Mouse (Mus musculus) kidney, adult 2 months (tissue): ENCODE results near the gene Stxbp1.

Experiments
- CTCF ChIP-seq: fragments of 200-500 bp; conservative IDR thresholded peaks from 2 replicates; pipeline ENCODE4 v1.5.1; 2011; ENCODE audit warnings: low read depth, mild to moderate bottlenecking, control low read depth, low read length, moderate library complexity, mixed read lengths; ENCODE audit not compliant: insufficient read depth, insufficient read length
- POLR2A ChIP-seq: fragments of 200-500 bp; IDR thresholded peaks from one replicate; pipeline ENCODE4 v1.6.1; 2011; ENCODE audit warnings: low read depth, low read length, control low read depth

DNA sequence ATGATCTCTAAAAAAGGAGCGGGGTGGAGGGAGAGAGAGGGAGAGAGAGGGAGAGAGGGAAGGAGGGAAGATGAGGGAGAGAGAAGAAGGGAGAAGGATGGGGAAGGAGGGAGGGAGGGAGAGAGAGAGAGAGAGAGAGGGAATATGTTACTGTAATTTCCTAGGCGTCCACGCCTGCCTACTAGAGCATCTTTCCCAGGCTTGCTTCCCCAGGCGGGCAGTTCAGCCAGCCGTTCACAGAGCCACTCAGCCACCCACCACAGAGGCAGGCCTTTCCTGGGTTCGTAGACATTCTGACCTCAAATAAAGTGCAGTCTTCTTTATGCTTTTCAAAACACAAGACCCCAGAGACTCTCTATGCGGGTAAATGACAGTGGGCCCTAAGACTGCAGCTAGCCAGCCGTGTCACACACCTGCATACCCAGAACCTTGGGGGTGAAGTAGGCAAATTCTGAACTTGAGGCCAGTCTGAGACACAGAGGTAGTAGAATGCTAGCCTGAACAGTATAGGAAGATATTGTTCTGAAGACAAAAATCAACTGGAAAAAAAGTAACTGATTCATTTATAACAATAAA lies 23.4 kb downstream of the Stxbp1 start:
- no peak for TF ChIP-seq POLR2A
- no peak for TF ChIP-seq CTCF
